Mouse (Mus musculus): ENCODE measurements around the gene Cyp4f13.

Gene Cyp4f13

GRCm38 (mm10) chr17:32947215-32947914 lies at the start of gene Cyp4f13:
Gene Cyp4f13, minus strand, starts transcription at chr17:32947402.
- DNase-seq: peak; percentile 97 to 99

DNA sequence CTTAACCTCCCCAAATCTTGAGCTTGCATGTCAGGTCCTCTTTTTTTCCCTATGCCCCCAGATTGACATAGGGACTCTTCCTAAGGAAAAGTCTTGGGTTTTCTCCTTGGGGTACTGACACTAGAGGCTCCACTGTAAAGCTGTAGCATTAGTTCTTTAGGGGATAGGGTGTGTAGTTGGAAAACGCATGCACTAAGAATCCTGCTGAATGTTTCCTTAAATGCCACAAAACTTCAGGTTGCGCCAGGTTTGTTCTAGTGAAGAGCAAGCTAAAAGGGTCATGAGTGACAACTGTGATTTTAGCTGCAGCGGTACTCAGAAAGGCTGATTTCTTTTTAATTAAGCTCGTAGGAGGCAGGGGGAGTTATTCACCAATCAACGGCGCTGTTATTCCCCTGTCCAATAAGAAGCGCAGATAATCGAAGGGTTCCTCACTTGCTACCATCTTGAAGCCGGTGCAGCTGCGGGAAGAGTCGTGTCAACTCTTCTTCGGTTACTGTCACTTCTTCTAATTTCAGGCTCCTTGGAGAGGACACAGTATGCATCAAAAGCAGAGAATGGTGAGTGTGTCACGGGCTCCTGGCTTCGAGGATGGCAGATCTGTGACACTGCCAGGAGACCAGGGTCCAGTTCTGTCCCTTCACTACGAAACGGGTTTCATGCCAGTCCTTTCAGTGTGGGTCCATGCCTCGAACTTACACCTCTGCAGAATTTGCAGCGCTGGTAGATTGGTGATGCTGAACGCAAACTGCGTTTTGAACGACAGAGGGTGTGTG lies 45.7 kb upstream of the Cyp4f13 start, which contains the start of gene Zfp952:
Gene Zfp952 (plus strand): TSS at position 431 of the 776 bp plus-strand sequence.
- peak; percentile 90 to 92 for DNase-seq

DNA sequence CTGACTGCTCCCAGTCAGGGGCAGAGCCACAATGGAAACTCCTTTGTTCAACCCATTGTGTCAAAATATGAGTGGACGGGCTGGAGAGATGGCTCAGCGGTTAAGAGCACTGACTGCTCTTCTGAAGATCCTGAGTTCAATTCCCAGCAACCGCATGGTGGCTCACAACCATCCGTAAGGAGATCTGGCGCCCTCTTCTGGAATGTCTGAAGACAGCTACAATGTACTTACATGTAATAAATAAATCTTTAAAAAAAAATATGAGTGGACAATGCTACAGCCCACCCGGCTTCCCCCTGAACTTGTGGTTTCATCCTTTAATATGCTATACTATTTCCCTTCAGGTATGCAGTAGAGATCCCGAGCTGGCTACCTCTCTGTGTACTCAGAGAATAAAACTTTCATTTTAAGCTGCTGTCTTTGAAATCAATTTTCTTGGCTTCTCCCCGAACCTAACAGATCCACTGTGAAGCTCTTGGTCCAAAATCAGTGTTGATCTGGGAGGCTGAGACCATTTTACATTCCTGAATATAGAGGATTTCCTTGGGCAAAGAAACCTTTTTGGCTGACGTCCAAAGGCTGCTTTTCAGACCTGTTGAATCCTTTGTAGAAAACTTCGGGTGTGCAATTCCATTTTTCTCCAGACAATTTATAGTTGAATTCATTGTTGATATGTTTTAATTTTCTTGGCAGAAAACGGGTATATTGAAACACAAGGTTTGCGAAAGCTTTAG lies 44.9 kb upstream of the Cyp4f13 start:
- no peak for DNase-seq

DNA sequence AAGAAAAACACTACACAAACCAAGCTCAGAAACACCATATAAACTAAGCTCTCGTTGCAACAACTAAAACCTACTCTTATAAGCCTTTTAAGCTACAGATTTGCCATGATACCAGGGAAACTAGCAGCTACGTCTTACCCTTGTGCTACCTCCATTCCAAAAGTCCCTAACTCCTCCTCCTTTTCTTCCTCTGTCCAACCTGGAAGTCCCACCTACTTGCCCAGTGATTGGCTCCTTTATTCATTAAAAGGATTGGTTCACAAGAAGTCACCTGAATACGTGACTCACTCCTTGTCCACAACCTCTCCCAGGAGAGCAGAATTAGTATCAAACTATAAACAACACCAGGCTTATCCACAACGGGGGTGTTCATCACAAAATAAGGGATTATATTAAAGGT lies 39.1 kb upstream of the Cyp4f13 start:
- no peak for DNase-seq

GRCm38 (mm10) chr17:32981361-32981760 lies 34.2 kb upstream of the Cyp4f13 start:
- no peak for DNase-seq

DNA sequence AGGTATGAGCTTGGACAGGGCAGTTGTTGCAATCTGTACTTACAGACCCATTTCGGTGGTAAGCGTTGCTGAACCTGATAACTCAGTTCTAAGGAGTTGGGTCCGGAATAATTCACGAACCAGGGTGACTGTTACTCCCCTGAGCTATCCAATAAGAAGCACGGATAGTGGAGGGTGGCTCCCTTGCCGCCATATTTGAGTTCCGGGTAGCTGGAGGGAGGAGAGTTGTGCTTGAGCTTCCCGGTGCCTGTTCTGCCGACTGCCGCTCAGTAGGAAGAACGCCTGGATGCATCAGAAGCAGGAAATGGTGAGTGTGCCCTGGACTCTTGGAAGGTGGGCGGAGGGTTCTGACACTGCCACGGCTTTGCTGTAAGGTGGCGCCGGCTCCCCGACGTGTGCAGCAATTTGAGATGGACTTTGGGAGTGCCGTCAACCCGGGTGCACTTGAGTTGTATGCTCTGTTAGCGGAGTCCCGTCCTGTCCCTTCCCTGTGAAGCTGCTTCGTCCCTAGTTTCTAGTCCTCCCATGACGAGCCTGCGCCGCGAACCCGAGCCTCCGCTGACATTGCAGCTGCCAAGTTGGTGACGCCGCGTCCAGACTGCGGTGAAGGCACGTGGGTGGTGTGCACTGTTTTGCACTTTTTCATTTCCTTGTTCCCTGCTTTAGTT lies 18.6 kb upstream of the Cyp4f13 start, which contains the start of gene Zfp472:
Gene Zfp472 (plus strand): TSS at position 192 of the 668 bp plus-strand sequence.
- peak; percentile 92 to 93 for DNase-seq

DNA sequence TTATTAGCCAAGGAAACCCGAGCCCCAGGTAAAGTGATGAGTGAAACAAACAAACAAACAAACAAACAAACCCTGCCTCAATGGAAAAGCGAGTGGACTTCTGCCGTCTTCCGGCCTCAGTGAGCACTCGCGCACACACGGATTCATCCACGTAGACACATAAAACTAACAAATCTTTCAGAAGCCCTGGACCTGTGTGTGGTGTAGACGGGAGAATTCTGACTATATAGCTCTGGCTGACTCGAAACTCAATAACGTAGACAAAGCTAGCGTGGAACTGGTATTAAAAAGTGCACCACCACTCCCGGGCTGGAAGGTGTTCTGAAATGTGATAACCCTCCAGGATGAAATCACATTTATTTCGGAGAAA lies 18.0 kb upstream of the Cyp4f13 start:
- DNase-seq: no peak

DNA sequence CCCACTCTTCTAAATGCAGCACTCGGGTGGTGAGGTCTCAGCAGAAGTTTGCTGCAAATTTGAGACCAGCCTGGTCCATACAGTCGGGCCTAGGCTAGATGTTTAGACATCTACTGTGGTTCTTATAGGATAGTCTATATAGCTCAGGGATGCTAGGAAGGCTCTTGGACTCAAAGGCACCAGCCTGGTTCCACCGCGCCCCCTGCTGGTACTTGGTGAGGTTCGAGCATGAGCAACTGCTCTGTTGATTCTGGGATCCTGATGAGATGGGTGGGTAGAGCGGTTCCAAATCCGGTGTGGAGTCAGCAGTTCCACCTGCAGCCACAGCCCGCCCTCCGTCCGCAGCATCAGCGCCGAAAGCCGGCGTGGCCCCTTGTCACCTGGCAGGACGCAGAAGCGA lies 4.2 kb upstream of the Cyp4f13 start:
- DNase-seq: peak; percentile 51 to 87

DNA sequence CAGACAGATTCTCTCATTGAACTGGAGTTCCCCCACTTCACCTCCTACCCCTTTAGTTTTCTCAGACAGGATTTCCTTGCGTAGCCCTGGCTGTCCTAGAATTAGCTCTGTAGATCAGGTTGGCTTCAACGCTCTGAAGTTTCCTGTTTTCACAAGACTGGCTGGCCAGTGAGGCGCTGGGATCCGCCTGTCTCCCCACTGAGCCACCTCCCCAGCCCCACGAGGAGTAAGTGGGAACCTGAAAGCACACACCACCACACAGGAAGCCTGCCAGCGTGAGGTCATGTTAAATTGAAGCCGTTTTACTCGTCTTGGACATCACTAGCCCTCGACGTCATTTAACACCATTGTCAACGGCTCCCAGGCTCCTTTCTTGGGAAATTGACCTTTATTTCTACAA lies 3.8 kb upstream of the Cyp4f13 start:
- DNase-seq: no peak

GRCm38 (mm10) chr17:32950136-32950535 lies 2.9 kb upstream of the Cyp4f13 start:
- no peak for DNase-seq

GRCm38 (mm10) chr17:32946716-32947115 lies 486 bp downstream of the Cyp4f13 start:
- no peak for DNase-seq

DNA sequence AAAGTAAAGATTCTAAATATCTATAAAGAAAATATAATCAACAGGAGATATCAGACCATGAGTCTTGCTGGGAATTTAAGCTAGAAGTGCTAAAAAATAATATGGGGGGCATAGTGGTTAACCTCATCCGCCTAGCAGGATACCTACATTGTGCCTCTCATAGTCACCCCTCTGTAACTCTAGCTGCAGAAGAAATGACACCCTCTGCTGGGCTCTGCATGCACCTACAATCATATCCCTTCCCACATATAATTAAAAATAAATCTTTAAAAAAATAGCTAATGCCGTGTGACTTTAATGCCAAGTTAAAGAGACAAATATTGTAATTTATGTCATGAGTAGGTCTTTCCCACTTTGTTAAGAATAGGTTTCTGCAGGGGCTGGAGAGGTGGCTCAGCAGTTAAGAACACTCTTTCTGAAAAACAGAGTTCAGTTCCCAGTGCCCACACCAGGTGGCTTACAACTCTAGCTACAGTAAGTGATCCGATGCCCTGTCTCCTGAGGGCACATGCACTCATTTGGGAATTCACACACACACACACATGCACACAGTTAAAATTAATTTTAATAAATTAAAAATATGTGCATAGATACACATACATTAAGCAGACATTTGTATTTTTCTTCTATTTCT lies 2.7 kb downstream of the Cyp4f13 start:
- DNase-seq: no peak

- DNase-seq: no peak
Measured at GRCm38 (mm10) chr17:32943661-32944060, 3.5 kb downstream of the Cyp4f13 start.

DNA sequence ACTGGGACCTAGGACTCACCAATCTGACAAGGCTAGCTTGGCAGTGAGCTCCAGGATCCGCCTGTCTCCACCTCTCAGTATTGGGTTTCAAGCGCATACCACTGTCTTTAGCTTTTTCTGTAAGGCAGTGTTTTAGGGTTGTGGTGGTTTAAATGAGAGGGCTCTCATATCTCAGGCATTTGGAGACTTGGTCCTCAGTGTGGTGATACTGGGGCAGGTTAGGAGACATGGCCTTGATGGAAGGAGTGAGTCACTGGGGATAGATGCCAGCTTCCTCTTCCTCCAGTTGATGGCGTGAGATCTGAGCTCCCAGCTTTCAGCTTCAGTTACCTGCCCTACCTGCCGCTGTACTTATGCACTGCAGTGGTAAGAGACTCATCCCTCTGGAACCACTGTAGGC lies 7.4 kb downstream of the Cyp4f13 start:
- no peak for DNase-seq

DNA sequence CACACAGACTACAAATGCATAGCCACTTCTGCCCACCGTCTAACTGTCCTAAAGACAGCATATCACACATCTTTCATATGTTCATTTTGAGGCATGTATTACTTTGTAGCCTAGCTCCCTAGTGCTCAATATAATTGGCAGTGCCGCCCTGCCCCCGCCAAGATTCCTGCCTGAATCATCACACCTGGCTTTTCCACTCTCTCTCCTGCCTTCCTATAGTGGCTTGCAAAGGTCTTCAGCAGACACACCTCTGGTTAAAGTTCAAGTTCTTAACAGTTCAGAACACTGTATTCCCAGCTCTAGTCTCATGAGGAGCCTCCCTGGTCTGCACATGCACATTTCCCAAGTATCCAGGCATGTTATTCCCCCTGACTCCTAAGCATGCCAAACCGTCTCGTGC lies 19.4 kb downstream of the Cyp4f13 start:
- no peak for DNase-seq

DNA sequence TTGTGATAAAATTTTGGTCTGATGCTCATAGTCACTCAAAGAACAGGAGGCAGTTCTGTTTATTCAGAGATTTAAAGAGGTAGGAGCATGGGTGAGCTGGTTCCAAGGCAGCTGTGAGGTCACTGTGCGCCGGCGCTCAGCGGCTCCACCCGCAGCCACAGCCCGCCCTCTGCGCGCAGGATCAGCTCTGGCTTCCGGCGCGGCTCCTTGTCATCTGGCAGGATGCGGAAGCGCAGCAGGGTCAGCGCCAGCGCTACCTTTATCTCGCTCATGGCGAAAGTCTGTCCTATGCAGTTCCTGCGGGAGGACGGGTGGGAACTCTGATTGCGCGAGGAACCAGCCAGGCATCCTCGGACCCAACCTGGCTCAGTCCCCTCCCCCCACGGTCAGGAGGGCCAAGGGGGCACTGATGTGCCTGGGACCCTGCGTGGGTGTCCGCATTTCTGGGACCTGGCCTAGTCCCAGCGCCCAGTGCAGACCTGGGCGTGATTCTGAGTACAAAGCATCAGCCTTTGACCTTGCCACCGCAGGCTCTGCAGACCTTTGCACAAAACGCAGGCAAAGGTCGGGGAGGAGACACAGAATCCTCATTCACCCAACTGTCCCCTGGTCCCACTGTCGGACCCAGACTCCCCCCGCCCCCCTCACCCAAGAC lies 22.4 kb downstream of the Cyp4f13 start:
- DNase-seq: peak; percentile 56 to 72

- DNase-seq: no peak
Measured at GRCm38 (mm10) chr17:32923681-32924080, 23.5 kb downstream of the Cyp4f13 start.

DNA sequence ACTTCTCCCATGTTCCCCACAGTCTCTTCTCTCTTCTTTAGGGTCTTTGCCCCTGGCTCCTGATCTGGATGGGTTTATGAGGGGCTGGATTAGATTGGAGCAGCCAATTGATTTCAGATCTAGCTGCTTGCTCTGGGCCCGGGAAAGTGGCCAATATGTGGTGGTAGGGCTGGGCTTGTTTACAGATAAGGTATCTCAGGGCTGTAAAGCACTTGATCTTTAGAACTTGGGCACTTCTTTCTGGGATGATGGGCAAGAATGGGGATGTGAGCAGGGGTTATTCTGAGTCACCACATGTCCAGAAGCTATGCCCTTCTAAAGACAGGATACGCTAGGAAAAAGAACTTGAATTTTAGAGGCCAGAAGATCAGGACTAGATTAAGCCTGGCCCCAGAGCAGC lies 28.1 kb downstream of the Cyp4f13 start:
- DNase-seq: no peak

DNA sequence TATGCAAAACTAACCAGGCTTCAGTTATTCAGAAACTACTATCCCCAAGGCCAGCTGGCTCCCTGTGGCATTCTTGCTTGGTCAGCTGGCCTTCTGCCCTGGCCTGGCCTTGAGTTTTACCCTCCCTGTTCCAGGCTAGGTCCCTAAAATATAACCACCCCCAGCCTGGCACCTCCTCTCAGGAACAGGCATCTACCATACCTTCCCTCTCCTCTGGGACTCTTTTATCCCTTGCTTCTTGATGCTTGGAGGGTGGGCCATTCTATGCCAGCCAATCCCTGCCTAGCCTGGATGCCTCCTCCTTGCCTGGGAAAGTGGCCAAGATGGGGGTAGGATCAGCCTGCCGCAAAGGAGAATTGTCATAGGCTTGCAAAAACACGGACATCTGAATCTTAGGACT lies 30.1 kb downstream of the Cyp4f13 start, which contains the start of gene Cyp4f14:
Gene Cyp4f14 (minus strand): TSS at position 212 of the 400 bp plus-strand sequence.
- DNase-seq: peak; percentile 73 to 78

DNA sequence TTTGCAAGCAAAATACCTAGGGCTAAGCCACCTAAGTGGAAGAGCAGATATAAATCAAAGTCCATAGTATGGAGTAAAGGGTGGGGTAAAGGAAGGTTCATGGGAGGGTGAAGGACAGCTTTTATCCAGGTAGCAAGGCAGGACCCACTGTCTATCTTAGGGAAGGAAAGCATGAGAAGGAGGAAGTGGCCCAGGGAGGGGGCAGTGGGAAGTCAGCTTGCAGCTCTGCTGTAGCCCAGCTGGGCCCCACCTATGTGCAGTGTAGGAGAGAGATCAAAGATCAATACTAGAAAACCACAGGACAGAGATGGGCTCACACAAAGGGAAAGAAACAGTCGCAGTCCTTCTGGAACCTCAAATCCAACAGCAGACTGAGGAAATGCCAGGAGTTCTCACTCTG lies 31.1 kb downstream of the Cyp4f13 start:
- no peak for DNase-seq

DNA sequence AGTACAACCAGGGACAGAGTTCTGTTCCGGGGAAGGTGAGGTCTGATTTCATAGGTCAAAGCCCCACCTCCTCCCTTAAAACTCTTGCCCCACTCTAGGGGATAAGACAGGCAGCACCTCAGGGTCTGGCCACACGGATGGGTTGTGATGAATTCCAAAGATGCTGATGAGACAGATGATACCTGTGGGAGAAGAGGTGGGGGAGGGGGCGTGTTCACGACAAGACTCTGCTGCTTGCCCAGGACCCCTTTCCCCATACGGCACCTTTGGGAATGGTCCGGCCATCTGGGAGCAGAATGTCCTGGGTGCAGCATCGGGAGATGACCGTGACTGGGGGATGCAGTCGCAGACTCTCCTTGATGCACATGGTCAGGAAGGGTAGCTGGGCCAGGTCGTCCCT lies 41.0 kb downstream of the Cyp4f13 start:
- no peak for DNase-seq

DNA sequence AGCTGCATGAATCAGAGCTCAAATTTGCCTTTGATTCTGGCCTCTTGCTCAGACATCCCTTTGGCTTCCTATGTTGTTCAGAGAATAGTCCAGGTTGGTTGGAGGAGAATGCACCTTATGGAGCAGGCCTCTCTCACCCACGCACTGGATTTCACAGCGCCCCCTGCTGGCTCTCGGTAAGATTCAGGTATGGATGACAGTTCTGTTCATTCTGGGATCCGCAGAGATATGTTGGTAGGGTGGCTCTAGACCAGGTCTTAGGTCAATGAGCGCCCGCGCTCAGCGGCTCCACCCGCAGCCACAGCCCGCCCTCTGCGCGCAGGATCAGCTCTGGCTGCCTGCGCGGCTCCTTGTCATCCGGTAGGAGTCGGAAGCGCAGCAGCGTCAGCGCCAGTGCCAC lies 42.0 kb downstream of the Cyp4f13 start:
- DNase-seq: peak; percentile 24 to 68

Measured in kidney, adult 8-10 months (tissue).